9 mouse cellular contexts compared by ENCODE assay signal in the genomic region with DNA sequence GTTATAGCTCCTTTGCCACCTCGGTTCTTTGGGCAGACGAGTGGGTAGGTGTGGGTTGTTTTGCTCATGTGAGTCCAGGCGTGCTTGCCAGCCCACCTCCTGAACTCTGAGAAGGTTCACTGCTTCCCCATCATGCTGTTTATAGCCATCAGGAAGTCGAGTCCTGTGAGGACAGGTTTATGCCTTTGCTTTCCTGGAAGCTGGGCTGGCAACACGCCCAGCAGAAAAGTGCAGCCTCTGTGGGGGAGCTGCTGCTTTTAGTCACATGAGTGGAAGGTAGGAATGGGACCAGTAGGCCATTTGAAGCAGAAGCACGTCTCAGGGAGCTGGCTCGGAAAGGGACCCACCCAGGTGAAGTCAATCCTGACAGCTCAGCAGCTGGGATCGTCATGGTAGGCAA. TPM values are rescaled to one million over a fixed set of nuclear protein-coding genes. Genes with fewer than 3 reads are reported as not detected.
DNase-seq lines count a peak whose midpoint lies in the region; ATAC-seq and TF ChIP-seq lines count a peak whose summit lies in the region.
"Had no signal": no experiment of that assay in that cellular context is flagged by ENCODE, and none has a peak within 500 bp of the region (broad histone marks: within the 10 kb centered on the region; RNA-seq: fewer than 3 reads in every experiment).

No protein-coding gene starts in this region.

- no peak for ATAC-seq in heart, embryonic 11.5 days (replicated peaks; ENCODE audit: insufficient number of reproducible peaks, low FRiP score, low TSS enrichment)
- ATAC-seq in intestine, embryonic 14.5 days (replicated peaks; ENCODE audit: low FRiP score, low TSS enrichment, low read depth), result no peak
- peak; percentile 42 for ATAC-seq in limb, embryonic 14.5 days (ENCODE audit: low FRiP score, low read depth)

- no peaks in the 10 kb centered on the region for H3K9me3 ChIP-seq in heart, embryonic 11.5 days (replicated peaks; ENCODE audit: control insufficient read depth, low read length)
- H3K9me3 ChIP-seq in intestine, embryonic 14.5 days (ENCODE audit: control insufficient read depth, low read length), result no peaks in the 10 kb centered on the region
- no peaks in the 10 kb centered on the region for H3K9me3 ChIP-seq in limb, embryonic 14.5 days (ENCODE audit: control insufficient read depth, low read length)
- H3K9me3 ChIP-seq: neural tube, embryonic 13.5 days had no signal

- no peak overlapping the region for H3K4me3 ChIP-seq in heart, embryonic 11.5 days (ENCODE audit: low read depth, low read length)
- H3K4me3 ChIP-seq in intestine, embryonic 14.5 days (ENCODE audit: low read depth, low read length), result no peak overlapping the region
- H3K4me3 ChIP-seq in limb, embryonic 14.5 days (replicated peaks; ENCODE audit: low read length), result no peak overlapping the region
- H3K4me3 ChIP-seq: neural tube, embryonic 13.5 days had no signal

- H3K4me2 ChIP-seq in heart, embryonic 11.5 days, result no peak overlapping the region
- no peak overlapping the region for H3K4me2 ChIP-seq in intestine, embryonic 14.5 days (ENCODE audit: low read length)
- H3K4me2 ChIP-seq in limb, embryonic 14.5 days (replicated peaks; ENCODE audit: low read depth, low read length, severe bottlenecking), result no peak overlapping the region
- H3K4me2 ChIP-seq: neural tube, embryonic 13.5 days had no signal

- H3K4me1 ChIP-seq in heart, embryonic 11.5 days (ENCODE audit: control insufficient read depth, insufficient read depth, low read length), result peaks cover 11% of the 10 kb centered on the region
- peaks cover 22% of the 10 kb centered on the region for H3K4me1 ChIP-seq in intestine, embryonic 14.5 days (replicated peaks; ENCODE audit: control insufficient read depth, insufficient read depth, low read length)
- H3K4me1 ChIP-seq in limb, embryonic 14.5 days (ENCODE audit: control insufficient read depth, insufficient read depth, low read length), result peaks cover 16% of the 10 kb centered on the region

- no peaks in the 10 kb centered on the region for H3K27me3 ChIP-seq in heart, embryonic 11.5 days (ENCODE audit: control insufficient read depth, insufficient read depth, low read length)
- H3K27me3 ChIP-seq in intestine, embryonic 14.5 days (replicated peaks; ENCODE audit: control insufficient read depth, insufficient read depth, low read length), result no peaks in the 10 kb centered on the region
- H3K27me3 ChIP-seq in limb, embryonic 14.5 days (ENCODE audit: control insufficient read depth, insufficient read depth, low read length), result no peaks in the 10 kb centered on the region
- H3K27me3 ChIP-seq: neural tube, embryonic 13.5 days had no signal

- DNase-seq in heart, adult 18-20 months, result peak; percentile 56 to 66
- peak; percentile 60 to 72 for DNase-seq in cerebellum, postnatal 25 days
- no peak for DNase-seq in intestine, embryonic 14.5 days (ENCODE audit: low spot score)
- DNase-seq in limb, embryonic 14.5 days (ENCODE audit: low spot score), result peak; percentile 61
- DNase-seq in right cerebral cortex, adult 2 months (ENCODE audit: low spot score in 2 of 2), result no peak
- DNase-seq in adrenal gland, adult 18-20 months (ENCODE audit: low spot score in 2 of 2), result no peak
- DNase-seq in testis, postnatal 10 days (ENCODE audit: low spot score), result no peak

- WGBS in heart, embryonic 11.5 days (ENCODE audit: insufficient replicate concordance), result 66% methylated on average over 8 of the region's 8 CpGs
- whole genome bisulfite sequencing in intestine, embryonic 14.5 days, result 48% methylated on average over 8 of the region's 8 CpGs
- WGBS in limb, embryonic 14.5 days, result 22% methylated on average over 8 of the region's 8 CpGs

- TF ChIP-seq POLR2A in limb, embryonic 14.5 days (IDR thresholded peaks at IDR 0.05; ENCODE audit: borderline replicate concordance, extremely low read depth, insufficient read depth, insufficient read length), result no peak

- H3K9ac ChIP-seq in heart, embryonic 11.5 days (ENCODE audit: low read depth, low read length), result no peak overlapping the region
- no peak overlapping the region for H3K9ac ChIP-seq in intestine, embryonic 14.5 days (ENCODE audit: low read length)
- H3K9ac ChIP-seq in limb, embryonic 14.5 days (ENCODE audit: low read depth, low read length, severe bottlenecking), result no peak overlapping the region
- H3K9ac ChIP-seq: neural tube, embryonic 13.5 days had no signal

- peaks cover 2% of the 10 kb centered on the region for H3K36me3 ChIP-seq in heart, embryonic 11.5 days (ENCODE audit: control insufficient read depth, insufficient read depth, low read length)
- H3K36me3 ChIP-seq in intestine, embryonic 14.5 days (ENCODE audit: control insufficient read depth, insufficient read depth, low read length), result peaks cover 22% of the 10 kb centered on the region
- peaks cover 37% of the 10 kb centered on the region for H3K36me3 ChIP-seq in limb, embryonic 14.5 days (ENCODE audit: control insufficient read depth, insufficient read depth, low read length)

- H3K27ac ChIP-seq in heart, embryonic 11.5 days (ENCODE audit: low read depth, low read length), result no peak overlapping the region
- H3K27ac ChIP-seq in intestine, embryonic 14.5 days (ENCODE audit: low read depth), result 0 out of 2 replicates have a peak overlapping the region, but pooled peaks have one; percentile 4
- no peak overlapping the region for H3K27ac ChIP-seq in limb, embryonic 14.5 days (replicated peaks; ENCODE audit: low read depth, low read length)

RNA-seq across cellular contexts. Expression of a gene that starts 11.5 kb away (rescaled TPM):
- 10 to 100 TPM; 19.7 to 21.3 TPM for total RNA-seq in heart, adult 18-20 months (2021)
- polyA plus RNA-seq in heart, embryonic 11.5 days (2014; fragmentation: Nextera tagmentation; extraction: Ambion mirVana), result 10.2 and 12.6 TPM in 2 replicates
- 8.3 and 8.5 TPM in 2 replicates for polyA plus RNA-seq in intestine, embryonic 14.5 days (2014; fragmentation: Nextera tagmentation; extraction: Ambion mirVana)
- polyA plus RNA-seq in limb, embryonic 14.5 days (2012; rRNA removed), result 50.5 and 63.4 TPM in 2 replicates
- 14.9 and 19.3 TPM in 2 replicates for polyA plus RNA-seq in limb, embryonic 14.5 days (2014; fragmentation: Nextera tagmentation; extraction: Ambion mirVana)
- 100 to 1,000 TPM in 1 of 2 experiments, 10 to 100 TPM in 1; 43.5 to 122 TPM for total RNA-seq in adrenal gland, adult 18-20 months (2021)

Comparison
In these comparisons a context has a peak if more than half of its experiments do, and no peak if none do; other contexts are left out.
1. DNase-seq: peak in heart, adult 18-20 months (2 of 2), cerebellum, postnatal 25 days (2 of 2) and limb, embryonic 14.5 days (single experiment); none in intestine, embryonic 14.5 days (single experiment), right cerebral cortex, adult 2 months (0 of 2), adrenal gland, adult 18-20 months (0 of 2) and testis, postnatal 10 days (single experiment).